Mouse (Mus musculus): Measurements from ENCODE around the gene Hist1h3c.

- TF ChIP-seq CTCF (conservative IDR thresholded peaks at IDR 0.05; ENCODE audit: low read length), result peak; percentile 68
- no peak for TF ChIP-seq POU5F1 (IDR thresholded peaks at IDR 0.05; ENCODE audit: borderline replicate concordance, low read length)
These were observed 13.1 kb downstream of the Hist1h3c start for GRCm38 (mm10) chr13:23732156-23732804.

All from E14TG2a.4 (cell line).